Mouse (Mus musculus) adrenal gland (tissue): ENCODE measurements around the gene Zw10.

ENCODE experiments used
- intact Hi-C: fragments of 180-260 bp; cut with DNase I; formaldehyde crosslinking; loops from one replicate; pipeline ENCODE4 v1.15.1; 2025
- long read RNA-seq, 2 experiments: library from polyadenylated mRNA; unstranded; transcript quantifications; one replicate each; pipeline ENCODE4 v2.0.0; 2020; ENCODE audit warnings: borderline replicate concordance in 1 of 2; ENCODE audit not compliant: insufficient replicate concordance in 1 of 2

The Zw10 gene
- long read RNA-seq, experiment 1, transcript Zw10-201 (16 exons, 2,863 nt) = major isoform, 6 of 9 reads
- long read RNA-seq, experiment 1, partial matches to known transcripts = 1 of 9 reads
- long read RNA-seq, experiment 1, other reads (novel, unspliced or antisense) = 1 of 9 reads
- long read RNA-seq, experiment 2, partial matches to known transcripts = 4 of 8 reads
- long read RNA-seq, experiment 2, other reads (novel, unspliced or antisense) = 3 of 8 reads

DNA sequence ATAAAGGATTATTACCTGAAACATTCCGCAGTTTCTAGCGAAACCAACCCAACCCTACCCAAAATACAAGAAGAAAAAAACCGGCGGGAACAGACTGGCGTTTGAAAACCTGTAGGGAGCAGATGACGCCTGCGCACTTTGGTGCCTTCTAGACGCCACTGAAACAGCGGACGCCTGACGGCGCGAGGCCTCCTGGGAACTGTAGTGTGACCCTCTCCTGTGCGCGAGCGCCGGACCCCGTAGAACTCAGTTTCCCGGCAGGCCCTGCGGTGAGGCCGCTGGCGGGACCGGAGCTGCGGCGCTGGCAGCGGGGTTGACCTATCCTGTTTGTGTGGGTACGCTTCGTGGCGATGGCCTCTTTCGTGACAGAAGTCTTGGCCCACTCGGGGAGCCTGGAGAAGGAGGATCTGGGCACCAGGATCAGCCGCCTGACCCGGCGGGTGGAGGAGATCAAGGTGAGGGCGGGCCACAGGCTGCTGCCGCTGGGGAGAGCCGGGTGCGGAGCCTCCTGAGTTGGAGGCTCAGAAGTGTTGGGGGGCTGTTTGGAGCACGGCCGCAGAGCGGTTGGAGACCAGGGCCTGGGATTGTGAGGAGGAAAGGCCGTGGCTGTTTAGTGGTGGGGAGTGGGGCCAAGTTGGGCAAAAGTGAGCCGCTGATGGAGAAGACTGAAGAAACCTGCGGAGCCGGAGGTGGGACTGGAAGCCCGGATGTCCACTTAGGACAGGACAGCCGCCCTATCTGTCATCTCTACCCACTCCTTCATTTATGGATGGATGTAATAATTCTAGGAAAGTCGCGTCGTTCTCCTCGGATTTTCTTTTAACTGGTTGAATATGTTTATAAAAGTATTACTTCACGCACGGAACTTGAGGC lies at the start of gene Zw10:
Zw10 (plus strand) TSS at position 281 of the 873 bp plus-strand sequence.
- intact Hi-C loops = no loop called here

DNA sequence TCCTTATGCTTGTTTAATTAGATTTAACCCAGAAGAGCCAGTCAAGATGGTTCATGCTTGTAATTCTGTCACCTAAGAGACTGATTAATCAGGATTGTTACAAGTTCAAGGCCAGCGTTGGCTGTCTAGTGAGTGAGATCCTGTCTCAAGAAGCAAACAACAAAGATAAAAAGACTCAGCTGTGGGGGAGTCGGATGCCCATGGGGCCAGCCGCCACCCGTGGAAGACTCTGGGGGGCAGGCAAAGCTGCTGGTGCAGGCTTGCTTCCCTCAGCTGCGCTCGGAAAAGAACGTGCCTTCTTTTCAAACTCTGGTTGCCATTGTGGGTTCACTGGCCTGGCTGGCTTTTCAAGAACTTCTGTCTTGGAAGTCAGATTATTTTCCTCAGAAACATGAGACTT lies 39.6 kb upstream of the Zw10 start:
- intact Hi-C loops = no loop called here

DNA sequence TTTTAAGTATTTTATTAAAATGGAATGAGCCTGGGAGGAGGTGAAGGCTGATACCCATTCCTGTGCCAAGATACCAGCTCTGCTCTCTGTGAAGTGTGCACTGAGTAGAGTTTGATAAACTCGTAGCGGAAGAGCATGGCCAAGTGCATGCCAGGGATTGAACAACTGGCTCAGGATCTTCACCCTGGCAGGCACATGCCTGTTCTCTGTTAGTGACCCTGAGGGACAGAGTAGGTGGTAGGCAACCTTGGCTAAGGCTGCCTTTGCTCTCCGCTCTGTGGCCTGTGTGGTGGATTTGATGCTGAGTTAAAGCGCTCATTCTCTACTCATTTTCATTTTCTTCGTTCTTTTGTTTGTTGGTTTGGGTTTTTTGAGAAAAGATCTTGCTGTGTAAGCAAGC lies 34.1 kb upstream of the Zw10 start:
- intact Hi-C loops = no loop called here

DNA sequence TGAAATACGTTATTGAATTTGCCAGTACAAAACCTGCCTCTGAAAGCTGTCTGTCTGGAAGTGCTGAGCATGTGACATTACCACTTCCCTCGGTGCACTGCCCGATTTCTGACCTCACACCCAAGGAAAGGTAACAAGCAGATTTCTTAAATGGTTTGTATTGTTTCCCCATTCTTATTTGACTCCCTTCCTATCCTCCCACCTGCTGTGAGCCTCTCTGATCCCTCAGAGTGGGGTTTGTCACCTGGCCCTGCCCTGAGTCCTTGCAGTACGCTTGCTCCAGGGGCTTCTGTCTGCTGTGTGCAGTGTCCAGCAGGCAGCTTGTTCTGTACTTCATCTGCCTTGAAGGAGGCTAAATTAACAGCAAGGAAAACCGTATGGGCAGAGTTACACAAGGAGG lies 31.5 kb upstream of the Zw10 start:
- intact Hi-C loops = no loop called here

DNA sequence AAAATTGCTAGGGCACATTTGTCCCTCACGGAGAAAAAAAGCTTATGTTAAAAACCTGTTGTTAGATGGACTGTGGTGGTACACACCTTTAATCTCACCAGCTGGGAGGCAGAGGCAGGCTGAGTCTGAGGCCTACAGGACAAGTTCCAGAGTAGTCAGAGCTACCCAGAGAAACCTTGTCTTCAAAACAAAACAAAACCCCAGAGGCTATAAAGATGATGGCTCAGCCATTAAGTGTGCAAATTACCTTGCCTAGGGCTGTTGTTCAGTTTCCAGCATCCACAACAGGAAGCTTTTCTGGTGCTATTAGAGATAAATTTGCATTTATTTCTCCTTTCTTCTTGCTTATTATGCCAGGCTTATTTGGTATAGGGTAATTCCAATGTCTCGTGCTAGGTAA lies 30.9 kb upstream of the Zw10 start:
- intact Hi-C loops = no loop called here

DNA sequence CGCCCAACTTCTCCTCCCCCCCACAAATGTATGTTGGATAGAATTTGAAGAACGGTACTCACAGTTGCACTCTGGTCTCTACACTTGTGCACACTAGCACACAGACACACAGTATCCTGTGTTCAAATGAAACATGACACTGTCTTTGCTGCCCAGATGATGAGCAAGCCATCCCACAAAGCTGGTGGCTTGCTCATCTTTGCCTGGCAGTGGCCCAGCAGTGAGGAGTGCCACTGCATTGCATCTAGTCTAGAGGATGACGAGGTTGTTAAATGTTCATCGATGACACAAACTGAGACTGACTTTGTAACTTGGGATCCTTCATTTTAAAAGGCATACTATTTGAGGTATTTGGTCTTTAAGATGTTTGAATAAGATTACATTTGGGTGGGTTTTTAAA lies 20.6 kb upstream of the Zw10 start:
- intact Hi-C loops = no loop called here

DNA sequence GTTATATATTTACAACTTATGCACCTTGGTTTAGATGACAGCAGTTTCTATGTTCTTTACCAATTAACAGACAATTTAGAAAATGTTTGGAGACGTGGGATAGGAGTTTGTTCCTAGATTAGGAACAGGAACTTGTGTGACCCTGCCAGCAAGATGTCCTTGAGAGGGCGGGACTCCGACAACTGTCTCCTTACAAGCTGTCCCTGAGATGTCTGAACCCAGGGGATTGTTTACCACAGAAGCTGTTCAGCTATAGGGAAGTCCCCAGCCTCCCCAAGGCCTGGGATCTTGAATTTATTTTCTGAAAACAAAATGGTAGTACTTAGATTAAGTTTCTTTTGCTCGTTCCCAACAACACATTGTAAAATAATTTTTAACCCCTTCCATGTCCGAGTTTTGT lies 4.5 kb upstream of the Zw10 start:
- intact Hi-C loops = loop anchor here (5.0 kb wide), 1 partner anchor 404 kb away; no protein-coding TSS in a partner anchor

DNA sequence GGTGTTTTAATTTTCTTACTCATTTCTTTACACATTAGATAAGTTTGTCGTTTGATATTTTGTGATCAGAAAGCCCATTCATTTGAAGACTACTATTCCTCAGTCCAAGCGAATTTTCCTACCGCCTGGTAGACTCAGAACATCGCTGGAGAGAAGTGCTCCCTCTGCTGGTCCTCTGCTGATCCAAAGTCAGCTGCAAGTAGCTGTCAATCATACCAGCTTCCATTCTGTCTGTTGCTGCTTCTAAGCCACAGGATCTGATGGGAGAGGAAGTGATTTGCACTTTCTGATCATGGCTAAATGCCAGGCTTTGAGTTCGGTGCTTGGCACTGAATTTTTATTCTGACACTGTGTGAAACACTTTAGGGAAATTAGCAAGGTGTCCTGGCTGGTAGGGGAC lies 4.1 kb upstream of the Zw10 start:
- intact Hi-C loops = loop anchor here (5.0 kb wide), 1 partner anchor 404 kb away; no protein-coding TSS in a partner anchor

DNA sequence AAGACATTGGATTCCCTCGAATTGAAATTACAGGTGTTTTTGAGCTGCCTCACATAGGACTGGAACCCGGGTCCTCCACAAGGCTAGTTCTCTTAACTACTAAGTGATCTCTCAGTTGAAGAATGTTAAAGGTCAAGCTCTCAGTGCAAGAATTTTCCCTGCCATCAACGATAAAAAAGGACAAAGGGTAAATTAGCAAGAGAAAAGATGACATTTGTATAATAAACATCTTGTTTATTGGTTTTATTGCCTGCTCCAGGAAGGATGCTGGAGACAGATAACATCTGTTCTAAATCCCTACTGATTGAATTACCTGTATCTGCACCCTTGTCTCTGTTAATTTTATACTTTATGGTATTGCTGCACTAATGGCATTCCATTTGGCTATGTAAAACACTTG lies 1.4 kb upstream of the Zw10 start:
- intact Hi-C loops = loop anchor here (5.0 kb wide), 1 partner anchor 407 kb away; no protein-coding TSS in a partner anchor

DNA sequence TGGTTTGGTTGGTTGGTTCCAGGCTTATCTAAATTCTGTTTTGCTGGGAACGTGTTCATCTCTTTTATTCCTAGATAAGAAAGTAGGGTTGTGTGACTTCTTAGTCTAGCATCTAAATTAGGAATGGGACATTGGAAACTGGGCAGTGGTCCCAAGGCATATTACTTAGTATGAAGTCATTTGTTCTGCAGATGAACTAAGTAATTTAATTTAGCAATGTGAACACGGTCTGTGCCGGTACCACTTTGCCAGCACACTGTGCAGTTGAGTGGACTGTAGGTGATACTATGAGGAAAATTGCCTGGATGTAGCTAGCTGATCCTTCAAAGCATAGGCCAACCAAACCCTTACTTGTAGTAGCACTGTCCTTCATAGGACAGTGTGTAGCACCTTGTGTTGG lies 21.4 kb downstream of the Zw10 start:
- intact Hi-C loops = no loop called here

DNA sequence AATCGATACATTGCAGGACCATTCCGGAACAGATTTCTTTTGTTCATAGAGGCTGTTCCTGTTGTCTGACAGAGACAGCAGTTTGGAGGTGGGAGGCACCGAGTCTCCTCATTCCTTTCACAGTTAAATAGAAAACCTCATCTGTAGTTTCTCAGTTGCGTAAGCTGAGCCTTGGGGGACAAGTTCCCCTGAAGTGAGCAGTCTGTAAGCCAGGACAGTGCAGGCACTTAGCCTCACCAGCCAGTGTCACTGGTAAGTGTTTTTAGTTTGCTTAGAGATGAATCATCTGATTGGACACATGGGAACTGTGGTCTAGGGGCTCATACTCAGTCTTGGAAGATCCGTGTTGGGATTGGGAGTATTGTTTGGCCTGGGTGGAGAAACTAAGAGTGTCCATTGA lies 25.7 kb downstream of the Zw10 start, which contains the start of gene Tmprss5:
Tmprss5 (plus strand) TSS at position 154 of the 400 bp plus-strand sequence.
- intact Hi-C loops = loop anchor here (1.0 to 5.0 kb wide), 2 partner anchors 166 to 408 kb away; no protein-coding TSS in a partner anchor

DNA sequence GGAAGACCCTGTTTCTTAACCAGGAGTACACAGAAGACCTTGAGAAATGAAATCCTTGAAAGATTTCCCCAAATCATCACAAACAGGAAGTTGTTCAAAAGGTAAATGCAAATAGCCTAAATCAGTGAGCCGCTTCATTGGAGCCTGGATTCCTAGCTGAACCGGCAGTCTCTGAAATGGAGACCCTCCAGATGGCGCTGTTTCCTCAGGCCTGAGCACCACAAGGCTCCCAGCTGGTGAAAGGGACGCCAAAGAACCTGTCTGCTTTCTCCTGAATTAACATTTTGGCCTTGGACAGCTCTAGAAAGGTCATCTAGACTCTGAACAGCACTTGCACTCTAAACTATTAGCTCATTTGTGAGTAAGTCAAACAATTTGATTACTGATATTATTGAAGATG lies 26.1 kb downstream of the Zw10 start:
- intact Hi-C loops = loop anchor here (1.0 to 5.0 kb wide), 2 partner anchors 166 to 408 kb away; no protein-coding TSS in a partner anchor

DNA sequence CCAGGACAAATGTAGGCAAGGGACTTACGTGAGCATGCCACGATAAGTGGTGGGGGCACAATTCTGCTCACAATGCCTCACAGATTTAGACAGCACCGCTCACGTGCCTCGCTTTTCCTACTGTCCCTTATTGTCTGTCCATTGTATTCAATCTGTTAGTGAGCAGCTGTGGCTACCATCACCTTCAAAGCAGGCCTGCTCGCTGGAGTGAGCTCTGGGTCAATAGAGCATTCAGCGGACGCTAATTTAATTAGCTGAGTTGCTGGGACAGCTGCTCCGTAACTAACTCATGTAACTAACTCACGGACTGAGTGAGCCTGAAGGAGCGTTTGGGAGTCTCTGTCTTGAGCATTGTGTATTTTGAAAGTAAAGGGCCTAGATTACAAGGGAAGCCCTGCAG lies 31.9 kb downstream of the Zw10 start:
- intact Hi-C loops = no loop called here

DNA sequence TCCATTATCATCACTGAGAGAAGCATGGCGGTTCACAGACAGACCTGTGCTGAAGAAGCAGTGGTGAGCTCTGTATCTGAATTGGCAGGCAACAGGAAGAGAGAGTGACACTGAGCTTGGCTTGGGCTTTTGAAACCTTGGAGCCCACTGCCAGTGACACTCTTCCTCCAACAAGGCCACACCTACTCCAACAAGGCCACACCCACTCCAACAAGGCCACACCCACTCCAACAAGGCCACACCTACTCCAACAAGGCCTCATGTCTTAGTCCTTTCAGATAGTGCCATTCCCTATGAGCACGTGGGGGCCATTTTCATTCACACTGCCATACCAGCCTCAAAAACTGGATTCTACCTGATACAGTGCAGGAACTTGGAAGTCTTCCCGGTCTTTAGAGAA lies 43.5 kb downstream of the Zw10 start:
- intact Hi-C loops = no loop called here

DNA sequence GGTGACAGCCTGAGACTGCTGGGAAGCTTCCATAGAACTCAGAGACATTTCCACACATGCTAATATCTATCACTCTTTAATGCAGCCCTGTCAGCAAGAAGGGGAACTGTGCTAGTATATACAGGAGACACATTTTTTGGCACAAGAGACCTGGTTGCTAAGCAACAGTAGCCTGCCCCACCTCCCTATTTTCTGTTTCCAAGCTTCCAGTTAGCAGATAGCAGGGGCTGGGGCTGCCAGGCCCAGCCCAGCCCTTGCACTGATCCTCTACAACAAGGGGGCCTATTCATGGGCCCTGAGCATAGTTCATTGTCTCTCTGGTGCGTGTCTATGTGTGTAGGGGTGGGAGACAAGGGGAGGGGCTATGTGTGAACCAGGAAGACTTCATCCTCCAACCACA lies 46.9 kb downstream of the Zw10 start:
- intact Hi-C loops = no loop called here

DNA sequence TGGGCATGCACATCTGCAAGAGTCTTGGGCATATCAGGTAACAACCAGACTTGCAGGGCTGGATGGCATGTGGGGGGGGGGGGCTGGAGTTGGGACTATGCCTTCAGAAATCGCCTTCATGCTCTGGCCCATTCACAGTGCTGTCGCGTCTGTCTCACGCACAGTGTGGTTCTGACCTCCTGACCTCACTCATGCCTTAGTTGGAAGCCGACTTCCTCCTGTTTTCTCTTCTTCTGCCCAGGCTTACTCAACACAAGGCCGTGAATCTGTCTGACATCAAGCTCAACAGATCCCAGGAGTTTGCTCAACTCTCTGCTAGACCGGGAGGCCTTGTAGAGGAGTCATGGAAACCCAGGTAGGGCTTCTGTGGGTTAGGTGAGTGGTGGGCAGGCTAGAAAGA lies 53.7 kb downstream of the Zw10 start:
- intact Hi-C loops = no loop called here

DNA sequence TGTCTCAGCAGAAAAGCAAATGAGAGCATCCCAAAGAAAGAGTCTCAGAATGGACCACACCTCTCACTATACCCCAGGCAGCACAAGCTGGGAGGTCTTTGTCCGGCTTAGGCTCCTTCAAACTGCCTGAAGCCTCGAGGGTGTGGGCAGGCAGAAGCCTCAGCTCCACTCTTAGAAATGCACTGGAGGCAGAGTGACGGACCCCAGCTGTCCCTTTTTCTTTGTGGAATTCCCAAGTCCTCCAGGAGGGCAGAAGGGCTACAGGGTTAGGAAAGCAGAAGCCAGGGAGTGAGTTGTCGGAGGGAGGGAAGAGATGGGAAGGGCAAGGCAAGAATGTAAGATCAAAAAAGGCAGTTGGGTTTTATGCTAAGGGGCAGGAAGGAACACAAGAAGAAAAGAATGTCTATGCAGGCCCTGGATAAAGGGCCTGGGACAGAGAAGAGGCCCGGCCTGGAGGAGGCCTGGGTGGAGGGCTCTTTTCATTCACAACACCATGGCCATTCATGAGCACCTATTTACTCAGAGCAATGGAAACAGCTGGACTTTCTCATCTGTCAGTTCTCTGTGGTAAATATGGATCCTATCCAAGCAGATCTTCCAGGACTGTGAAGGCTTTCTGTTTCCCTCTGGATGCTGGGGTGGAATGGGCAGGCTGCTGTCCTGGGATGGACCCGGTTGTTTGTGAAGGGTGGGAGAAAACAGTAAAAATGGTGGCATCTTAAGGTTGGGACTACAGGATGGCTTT lies 55.2 kb downstream of the Zw10 start:
- intact Hi-C loops = no loop called here

DNA sequence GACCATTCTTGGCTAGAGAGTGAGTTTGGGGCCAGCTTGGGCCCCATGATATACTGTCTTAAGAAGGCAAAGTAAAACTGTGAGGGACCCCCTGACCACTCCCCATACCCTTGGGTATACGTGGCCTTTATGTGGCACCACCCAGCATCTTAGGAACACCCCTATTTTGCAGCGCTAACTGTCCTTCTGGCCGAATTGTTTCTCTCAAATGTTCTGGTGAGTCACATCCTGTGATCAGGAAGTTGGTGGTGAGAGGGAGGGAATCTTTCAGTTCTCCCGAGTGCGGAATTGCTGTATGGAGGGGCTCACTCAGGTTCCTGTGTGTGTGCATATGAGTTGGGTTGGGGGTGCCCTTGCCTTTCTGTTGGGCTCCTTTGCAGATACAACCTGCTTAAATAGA lies 55.9 kb downstream of the Zw10 start:
- intact Hi-C loops = no loop called here

DNA sequence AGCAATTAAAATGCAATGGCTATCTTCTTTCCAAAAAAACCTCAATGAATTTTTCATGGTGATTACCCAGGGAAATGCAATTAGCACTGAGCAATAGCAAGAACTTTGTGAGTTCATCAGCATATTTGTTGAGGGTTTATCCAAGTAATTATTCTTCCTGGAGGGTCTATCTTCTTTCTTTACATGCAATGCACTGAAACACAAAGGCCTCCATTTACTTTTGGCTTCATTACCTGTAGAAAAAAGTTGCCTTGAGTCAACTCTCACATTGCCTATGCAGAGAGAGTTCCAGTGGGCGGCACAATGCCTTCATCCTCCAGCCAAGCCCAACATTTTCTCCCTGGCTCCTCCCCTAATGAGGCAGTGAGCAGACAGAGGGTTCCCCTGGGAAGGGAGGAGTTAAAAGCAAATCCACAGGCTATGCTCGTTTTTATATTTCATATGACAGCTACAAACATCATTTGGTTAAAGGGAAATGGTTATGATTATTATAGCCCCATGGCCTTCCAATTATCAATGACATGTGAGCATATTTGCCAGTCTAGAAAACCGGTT lies 62.9 kb downstream of the Zw10 start:
- intact Hi-C loops = no loop called here

DNA sequence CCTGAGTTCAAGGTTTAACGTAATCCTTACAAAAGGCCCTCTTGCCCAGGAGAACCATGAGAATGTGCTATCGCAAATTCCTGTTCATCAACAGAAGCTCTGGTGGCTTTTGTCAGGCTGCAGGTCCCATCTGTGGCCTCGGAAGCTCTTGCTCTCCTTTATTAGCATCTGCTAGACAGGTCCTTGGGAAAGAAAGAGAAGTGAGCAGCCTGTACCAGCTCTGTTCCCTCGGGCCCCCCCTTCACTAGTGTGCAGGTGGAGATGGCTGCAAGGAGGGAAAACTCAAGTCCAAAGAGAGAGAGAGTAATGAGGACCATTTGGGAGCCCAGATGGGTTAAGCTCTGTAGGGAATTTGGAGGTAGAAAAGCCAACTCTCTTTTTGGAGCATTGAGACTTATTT lies 64.3 kb downstream of the Zw10 start:
- intact Hi-C loops = no loop called here

DNA sequence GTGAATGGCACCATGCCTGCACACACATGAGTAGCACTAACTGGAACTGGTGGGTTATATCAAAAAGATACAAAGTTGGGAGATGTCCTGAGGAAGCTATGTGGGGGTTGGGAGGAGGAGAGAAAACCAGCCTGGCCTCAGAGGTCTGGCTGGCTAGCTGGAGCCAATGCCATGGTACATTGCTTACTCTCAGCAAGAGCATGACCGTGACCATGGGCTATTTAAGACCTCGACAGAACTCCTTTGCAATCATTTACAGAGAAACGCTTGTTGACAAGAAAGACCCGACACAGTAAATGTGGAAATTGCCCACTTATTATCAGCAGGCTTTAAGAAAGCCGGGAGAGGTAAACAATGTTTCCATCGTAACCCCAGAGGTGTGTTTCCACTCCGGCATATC lies 70.3 kb downstream of the Zw10 start:
- intact Hi-C loops = no loop called here
